Mouse (Mus musculus) liver, embryonic 16.5 days (tissue): ENCODE measurements around the gene Acsf2. TPM values are rescaled to one million over a fixed set of nuclear protein-coding genes. Genes with fewer than 3 reads are reported as not detected.

Experiments
- ATAC-seq: fragments of 200-750 bp; cut with Nextera tagmentation; 2 replicates; pipeline ENCODE4 v1.8.0; 2017; ENCODE audit warnings: low read depth, mild to moderate bottlenecking, moderate number of reproducible peaks, moderate library complexity
- H3K27ac ChIP-seq: fragments of 300-500 bp; sonication (generic); 2 replicates; pipeline ENCODE4 v1.5.1; 2014; ENCODE audit warnings: mild to moderate bottlenecking, low read length
- H3K27me3 ChIP-seq: fragments of 300-500 bp; sonication (generic); 2 replicates; pipeline ENCODE4 v1.6.1; 2014; ENCODE audit warnings: low read depth, low read length, mixed read lengths; ENCODE audit not compliant: control insufficient read depth, insufficient read depth
- H3K36me3 ChIP-seq: fragments of 300-500 bp; sonication (generic); 2 replicates; pipeline ENCODE4 v1.6.1; 2014; ENCODE audit warnings: mild to moderate bottlenecking; ENCODE audit not compliant: control insufficient read depth, insufficient read depth
- H3K4me1 ChIP-seq: fragments of 300-500 bp; sonication (generic); 2 replicates; pipeline ENCODE4 v1.6.1; 2014; ENCODE audit warnings: low read depth, low read length, mixed read lengths; ENCODE audit not compliant: control insufficient read depth
- H3K4me2 ChIP-seq: fragments of 300-500 bp; sonication (generic); 2 replicates; pipeline ENCODE4 v1.6.1; 2014; ENCODE audit warnings: low read depth, low read length, mixed read lengths
- H3K4me3 ChIP-seq: fragments of 300-500 bp; sonication (generic); 2 replicates; pipeline ENCODE4 v1.5.1; 2014; ENCODE audit warnings: low read depth, mild to moderate bottlenecking, low read length
- H3K9ac ChIP-seq: fragments of 300-500 bp; sonication (generic); 2 replicates; pipeline ENCODE4 v1.6.1; 2014; ENCODE audit warnings: low read depth, low read length
- H3K9me3 ChIP-seq: fragments of 300-500 bp; sonication (generic); replicated peaks from 2 replicates; pipeline ENCODE4 v1.6.1; 2016; ENCODE audit warnings: low read length; ENCODE audit not compliant: control insufficient read depth
- WGBS: fragments of 180-500 bp; shearing (Covaris S2); extraction: QIAGEN DNeasy Blood & Tissue Kit; methylation state at CpG from one replicate; pipeline ENCODE4 v1.1.7; 2014; ENCODE audit not compliant: insufficient replicate concordance; 5-methylcytosine and 5-hydroxymethylcytosine counted together
- polyA plus RNA-seq: library from polyadenylated mRNA; unstranded; fragments of >200 nt; fragmentation: Nextera tagmentation; extraction: Ambion mirVana; gene quantifications from 2 replicates; pipeline ENCODE4 v1.2.1, GENCODE M21; 2015

Acsf2 gene
- polyA plus RNA-seq, 1 experiment from 2014 or later, result 1.4 TPM

DNA sequence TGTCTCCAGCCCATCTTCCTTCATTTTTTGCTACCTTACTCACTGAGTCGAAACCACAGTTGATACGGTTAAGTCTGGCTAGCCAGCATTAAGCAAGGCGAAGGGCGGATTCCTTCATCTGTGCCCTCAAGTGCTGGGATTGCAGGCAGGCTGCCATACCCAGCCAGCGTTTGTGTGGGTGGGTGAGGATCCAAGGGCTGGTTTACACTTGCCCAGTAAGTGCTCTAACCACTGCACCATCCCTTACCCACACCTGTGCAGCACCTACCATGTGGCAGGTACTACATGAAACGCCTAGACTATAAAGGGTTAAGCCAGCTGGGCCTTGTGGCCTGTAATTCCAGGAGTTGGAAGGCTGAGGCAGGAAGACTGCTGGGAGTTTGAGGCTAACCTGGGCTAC is 54.4 kb downstream of the Acsf2 start:
- H3K27ac ChIP-seq, result no peak overlapping the region
- H3K9ac ChIP-seq, result no peak overlapping the region
- H3K4me3 ChIP-seq, result no peak overlapping the region
- H3K36me3 ChIP-seq, result no peaks in the 10 kb centered on the region
- no peaks in the 10 kb centered on the region for H3K9me3 ChIP-seq
- no peaks in the 10 kb centered on the region for H3K27me3 ChIP-seq
- peaks cover 4% of the 10 kb centered on the region for H3K4me1 ChIP-seq
- no peak for ATAC-seq
- no peak overlapping the region for H3K4me2 ChIP-seq
- WGBS, result 82% methylated on average over 6 of the region's 6 CpGs

DNA sequence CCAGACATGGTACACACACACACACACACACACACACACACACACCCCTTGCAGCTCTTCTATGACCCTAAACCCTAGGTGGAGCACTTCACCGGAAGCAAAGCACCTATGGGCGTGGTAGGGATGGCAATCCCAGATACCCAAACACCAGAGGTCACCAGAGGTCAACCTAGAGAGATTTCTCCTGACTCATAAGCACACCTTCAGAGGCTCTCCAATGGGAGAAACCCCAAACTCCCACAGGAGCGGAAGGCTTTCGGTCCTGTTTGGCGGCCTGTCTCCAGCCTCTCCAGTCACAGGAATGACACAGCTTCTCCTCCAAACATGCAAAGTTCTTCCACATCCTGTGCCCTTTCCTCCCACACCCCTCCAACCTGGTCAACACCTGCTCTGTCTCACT is 55.3 kb downstream of the Acsf2 start:
- no peaks in the 10 kb centered on the region for H3K9me3 ChIP-seq
- H3K4me3 ChIP-seq, result no peak overlapping the region
- H3K27ac ChIP-seq, result no peak overlapping the region
- H3K4me2 ChIP-seq, result no peak overlapping the region
- no peak overlapping the region for H3K9ac ChIP-seq
- WGBS, result 76% methylated on average over 5 of the region's 5 CpGs
- no peak for ATAC-seq
- H3K36me3 ChIP-seq, result no peaks in the 10 kb centered on the region
- no peaks in the 10 kb centered on the region for H3K27me3 ChIP-seq
- peaks cover 4% of the 10 kb centered on the region for H3K4me1 ChIP-seq

DNA sequence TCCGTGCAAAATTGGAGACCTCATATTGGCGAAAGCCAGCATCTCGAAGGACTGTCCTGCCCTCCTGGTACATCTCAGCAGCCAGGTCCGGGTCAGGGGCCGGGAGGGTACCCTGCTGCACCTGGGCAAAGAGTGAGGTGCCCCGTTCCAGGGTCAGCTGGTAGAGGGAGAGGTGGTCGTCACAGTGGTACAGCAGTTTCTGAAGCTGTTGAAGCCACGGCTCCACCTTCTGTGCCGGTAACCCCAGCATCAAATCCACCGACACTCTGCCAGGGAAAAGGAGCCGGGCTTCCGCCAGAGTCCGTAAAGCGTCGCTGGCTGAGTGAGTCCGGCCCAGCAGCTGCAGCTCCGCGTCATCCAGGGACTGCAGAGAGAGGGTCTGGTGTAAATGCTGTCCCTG is 57.2 kb downstream of the Acsf2 start:
- no peak for ATAC-seq

DNA sequence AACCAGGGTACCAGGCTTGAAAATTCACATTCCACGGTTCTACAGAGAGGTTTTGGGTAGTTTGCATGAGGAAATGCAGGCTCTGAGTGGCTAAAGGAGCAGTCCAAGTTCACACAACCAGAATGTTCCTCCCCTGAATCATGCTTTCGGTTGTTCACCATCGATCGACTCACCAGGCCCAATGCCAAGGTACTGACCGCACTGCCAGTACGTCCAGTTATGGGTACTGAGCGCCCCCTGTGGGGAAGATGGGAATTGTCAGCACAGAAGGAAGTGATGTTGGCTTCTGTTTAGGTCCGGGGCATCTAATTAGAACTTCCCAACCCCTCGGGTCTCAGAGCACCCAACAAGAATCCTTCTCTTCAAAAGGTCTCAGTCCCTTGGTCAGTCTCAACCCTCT is 57.7 kb downstream of the Acsf2 start:
- Histone ChIP-seq H3K4me3 (no peak overlapping the region), H3K36me3 (no peaks in the 10 kb centered on the region), H3K9ac (no peak overlapping the region), H3K9me3 (no peaks in the 10 kb centered on the region), H3K4me2 (no peak overlapping the region), H3K4me1 (no peaks in the 10 kb centered on the region; the same call in 1 of the 2 replicates), H3K27me3 (no peaks in the 10 kb centered on the region), H3K27ac (no peak overlapping the region)
- ATAC-seq, result no peak
- WGBS, result 41% methylated on average over 9 of the region's 9 CpGs

More for the DNA sequence above, 57.2 kb downstream of the Acsf2 start:
- Histone ChIP-seq H3K4me2 (no peak overlapping the region), H3K9ac (no peak overlapping the region), H3K4me3 (no peak overlapping the region), H3K27me3 (no peaks in the 10 kb centered on the region), H3K4me1 (peaks cover 2% of the 10 kb centered on the region), H3K27ac (no peak overlapping the region), H3K9me3 (no peaks in the 10 kb centered on the region), H3K36me3 (no peaks in the 10 kb centered on the region)
- WGBS, result 72% methylated on average over 18 of the region's 18 CpGs

DNA sequence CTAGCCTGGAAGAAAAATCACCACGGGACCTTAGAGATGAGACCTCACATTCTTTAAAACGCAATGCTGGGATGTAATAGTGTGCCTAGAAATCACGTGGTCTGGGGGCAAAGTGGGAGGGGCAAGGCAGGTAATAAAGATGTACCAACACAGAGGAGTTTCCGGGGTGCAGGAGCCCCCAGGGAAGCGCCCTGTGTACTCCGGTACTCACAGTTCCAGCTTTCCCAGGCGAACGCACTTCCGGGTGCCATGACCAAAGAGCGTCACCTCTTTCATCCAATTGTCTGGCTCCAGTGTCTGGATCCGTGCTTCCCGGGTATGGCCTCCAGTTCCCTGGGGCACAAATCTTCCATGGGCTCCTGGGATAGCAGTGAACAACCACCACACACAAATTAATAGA is 58.3 kb downstream of the Acsf2 start:
- H3K36me3 ChIP-seq, result no peaks in the 10 kb centered on the region
- no peak overlapping the region for H3K4me2 ChIP-seq
- no peaks in the 10 kb centered on the region for H3K27me3 ChIP-seq
- H3K4me1 ChIP-seq, result no peaks in the 10 kb centered on the region; the same call in 1 of the 2 replicates
- no peak overlapping the region for H3K27ac ChIP-seq
- no peak overlapping the region for H3K9ac ChIP-seq
- H3K4me3 ChIP-seq, result no peak overlapping the region
- WGBS, result 83% methylated on average over 12 of the region's 12 CpGs
- ATAC-seq, result no peak
- no peaks in the 10 kb centered on the region for H3K9me3 ChIP-seq

DNA sequence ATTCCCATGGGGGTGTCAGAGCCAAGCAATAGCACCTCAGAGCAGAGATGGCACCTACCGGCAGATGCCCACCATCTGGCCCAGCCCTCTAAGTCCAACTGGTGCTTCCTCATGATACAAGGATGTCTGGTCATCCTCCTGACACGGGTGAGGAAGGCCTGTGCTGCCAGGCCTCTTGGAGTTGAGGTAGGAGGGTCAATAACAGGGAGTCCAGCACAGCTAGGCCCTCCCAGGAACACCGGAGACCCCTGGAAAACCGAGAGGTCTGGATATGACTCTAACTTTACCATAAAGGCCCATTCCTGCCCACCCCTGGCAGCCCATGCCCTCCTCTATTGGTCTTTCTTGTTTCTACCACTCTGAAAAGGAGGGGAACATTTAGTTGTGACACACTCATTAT is 59.3 kb downstream of the Acsf2 start:
- Histone ChIP-seq H3K4me1 (no peaks in the 10 kb centered on the region), H3K27ac (no peak overlapping the region), H3K9me3 (no peaks in the 10 kb centered on the region), H3K9ac (no peak overlapping the region), H3K4me2 (no peak overlapping the region), H3K4me3 (no peak overlapping the region), H3K36me3 (no peaks in the 10 kb centered on the region), H3K27me3 (no peaks in the 10 kb centered on the region)
- ATAC-seq, result no peak
- WGBS, result 66% methylated on average over 4 of the region's 4 CpGs

DNA sequence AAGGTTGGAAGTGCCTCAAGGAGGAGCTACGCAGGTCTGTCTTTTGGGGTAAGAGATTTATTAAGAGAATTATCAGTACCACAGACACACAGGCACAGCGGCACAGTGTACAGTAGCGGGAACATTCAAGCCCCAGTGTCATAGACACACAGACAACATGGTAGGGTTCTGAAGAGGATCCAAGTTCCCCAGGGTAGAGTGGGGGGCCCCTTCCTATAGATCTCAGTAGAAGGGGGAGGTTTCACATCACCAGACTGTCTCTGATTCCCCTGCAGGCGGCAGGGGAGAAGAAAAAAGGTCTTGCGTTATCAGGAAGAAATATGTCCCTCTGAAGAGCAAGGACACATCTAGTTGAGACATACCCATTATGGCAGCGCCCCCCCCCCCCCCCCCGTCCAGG is 61.9 kb downstream of the Acsf2 start:
- no peak overlapping the region for H3K9ac ChIP-seq
- no peaks in the 10 kb centered on the region for H3K36me3 ChIP-seq
- no peak overlapping the region for H3K4me3 ChIP-seq
- ATAC-seq, result no peak
- H3K4me1 ChIP-seq, result no peaks in the 10 kb centered on the region
- 64% methylated on average over 7 of the region's 7 CpGs for WGBS
- H3K9me3 ChIP-seq, result no peaks in the 10 kb centered on the region
- no peak overlapping the region for H3K27ac ChIP-seq
- H3K27me3 ChIP-seq, result no peaks in the 10 kb centered on the region
- H3K4me2 ChIP-seq, result no peak overlapping the region

DNA sequence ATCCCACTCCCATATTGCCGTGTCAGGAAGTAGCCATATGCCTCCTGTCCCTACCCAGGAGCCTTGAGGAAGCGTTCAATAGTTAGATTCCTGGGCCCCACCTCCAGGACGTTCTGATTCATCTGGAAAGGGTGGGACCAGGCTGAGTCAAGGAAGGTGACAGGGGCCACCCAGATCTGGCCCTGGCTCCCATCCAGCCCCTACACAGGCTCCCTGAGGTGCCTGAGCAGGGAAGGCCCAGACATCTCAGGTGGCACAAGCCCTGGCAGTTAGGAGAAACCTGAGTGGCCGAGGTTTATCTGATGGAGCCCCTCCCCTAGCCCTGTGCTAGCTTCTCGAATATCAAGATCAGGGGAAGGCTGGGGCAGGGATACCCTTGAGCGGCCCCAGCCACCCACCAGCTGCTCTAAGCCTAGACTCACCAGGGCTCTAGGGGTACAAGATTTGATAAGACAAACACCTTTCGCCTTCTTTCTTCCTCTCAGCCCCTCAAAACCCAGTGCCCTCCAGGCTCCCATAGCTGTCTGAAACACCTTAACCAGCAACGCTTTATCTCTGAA is 62.9 kb downstream of the Acsf2 start:
- no peak overlapping the region for H3K4me2 ChIP-seq
- no peaks in the 10 kb centered on the region for H3K9me3 ChIP-seq
- no peak overlapping the region for H3K9ac ChIP-seq
- H3K27ac ChIP-seq, result no peak overlapping the region
- H3K4me3 ChIP-seq, result no peak overlapping the region
- H3K4me1 ChIP-seq, result no peaks in the 10 kb centered on the region
- 56% methylated on average over 8 of the region's 8 CpGs for WGBS
- H3K36me3 ChIP-seq, result no peaks in the 10 kb centered on the region
- no peaks in the 10 kb centered on the region for H3K27me3 ChIP-seq
- ATAC-seq, result no peak

DNA sequence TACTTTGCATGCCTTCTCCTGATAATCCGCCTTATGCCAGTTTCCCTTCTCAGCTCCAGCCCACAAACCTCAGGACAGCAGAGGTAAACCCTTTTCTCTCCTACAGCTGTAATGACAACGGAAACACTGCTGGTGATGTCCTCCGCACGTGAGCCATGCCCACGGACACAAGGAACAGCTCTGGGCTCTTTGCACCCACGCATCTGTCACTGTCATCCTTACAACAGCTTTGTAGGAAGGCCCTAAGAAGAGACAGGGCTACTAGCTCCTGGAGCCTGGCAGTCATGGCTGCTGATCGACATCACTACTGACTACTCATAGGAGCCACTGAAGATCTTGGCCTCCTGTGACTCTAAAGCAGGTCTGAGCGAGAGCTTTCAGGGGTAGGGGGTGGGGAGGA is 68.5 kb downstream of the Acsf2 start:
- 57% methylated on average over 8 of the region's 8 CpGs for WGBS
- no peaks in the 10 kb centered on the region for H3K4me1 ChIP-seq

More for the DNA sequence above, 68.5 kb downstream of the Acsf2 start:
- Histone ChIP-seq H3K4me3 (no peak overlapping the region), H3K27ac (no peak overlapping the region), H3K27me3 (no peaks in the 10 kb centered on the region), H3K36me3 (no peaks in the 10 kb centered on the region), H3K9me3 (no peaks in the 10 kb centered on the region), H3K9ac (no peak overlapping the region), H3K4me2 (no peak overlapping the region)
- no peak for ATAC-seq
